Mouse (Mus musculus) hindbrain, embryonic 14.5 days (tissue): Measurements from ENCODE around the gene Arhgap27. TPM values are rescaled to one million over a fixed set of nuclear protein-coding genes. Genes with fewer than 3 reads are reported as not detected.

ENCODE experiments used
- ATAC-seq: fragments of 200-750 bp; cut with Nextera tagmentation; 2 replicates; pipeline ENCODE4 v1.8.0; 2017; ENCODE audit warnings: moderate number of reproducible peaks, mild to moderate bottlenecking, moderate TSS enrichment, moderate library complexity; ENCODE audit not compliant: low FRiP score
- DNase-seq: peaks from one replicate; pipeline ENCODE4 v3.0.0-alpha.2; 2015; ENCODE audit warnings: low spot score
- H3K27ac ChIP-seq: fragments of 300-500 bp; sonication (generic); 2 replicates; pipeline ENCODE4 v1.5.1; 2014; ENCODE audit warnings: mild to moderate bottlenecking, moderate library complexity
- H3K27me3 ChIP-seq: fragments of 300-500 bp; sonication (generic); 2 replicates; pipeline ENCODE4 v1.6.1; 2014; ENCODE audit warnings: mild to moderate bottlenecking, low read length, mixed read lengths; ENCODE audit not compliant: control insufficient read depth, insufficient read depth
- H3K36me3 ChIP-seq: fragments of 300-500 bp; sonication (generic); replicated peaks from 2 replicates; pipeline ENCODE4 v1.6.1; 2014; ENCODE audit not compliant: control insufficient read depth, insufficient read depth
- H3K4me1 ChIP-seq: fragments of 300-500 bp; sonication (generic); replicated peaks from 2 replicates; pipeline ENCODE4 v1.6.1; 2014; ENCODE audit warnings: antibody characterized with exemption, low read length, mixed read lengths; ENCODE audit not compliant: control insufficient read depth, insufficient read depth
- H3K4me2 ChIP-seq: fragments of 300-500 bp; sonication (generic); replicated peaks from 2 replicates; pipeline ENCODE4 v1.6.1; 2014; ENCODE audit warnings: mild to moderate bottlenecking, moderate library complexity
- H3K4me3 ChIP-seq: fragments of 300-500 bp; sonication (generic); replicated peaks from 2 replicates; pipeline ENCODE4 v1.5.1; 2014; ENCODE audit warnings: mild to moderate bottlenecking, low read length
- H3K9ac ChIP-seq: fragments of 300-500 bp; sonication (generic); 2 replicates; pipeline ENCODE4 v1.6.1; 2014
- H3K9me3 ChIP-seq: fragments of 300-500 bp; sonication (generic); 2 replicates; pipeline ENCODE4 v1.6.1; 2016; ENCODE audit warnings: low read length; ENCODE audit not compliant: control insufficient read depth
- WGBS: fragments of 180-500 bp; shearing (Covaris S2); extraction: QIAGEN DNeasy Blood & Tissue Kit; methylation state at CpG from one replicate; pipeline ENCODE4 v1.1.7; 2014; 5-methylcytosine and 5-hydroxymethylcytosine counted together
- polyA plus RNA-seq: library from polyadenylated mRNA; unstranded; fragments of >200 nt; fragmentation: Nextera tagmentation; extraction: Ambion mirVana; gene quantifications from 2 replicates; pipeline ENCODE4 v1.2.1, GENCODE M21; 2014

Arhgap27 gene
- polyA plus RNA-seq, 1 experiment from 2014 or later = 5.4 TPM

DNA sequence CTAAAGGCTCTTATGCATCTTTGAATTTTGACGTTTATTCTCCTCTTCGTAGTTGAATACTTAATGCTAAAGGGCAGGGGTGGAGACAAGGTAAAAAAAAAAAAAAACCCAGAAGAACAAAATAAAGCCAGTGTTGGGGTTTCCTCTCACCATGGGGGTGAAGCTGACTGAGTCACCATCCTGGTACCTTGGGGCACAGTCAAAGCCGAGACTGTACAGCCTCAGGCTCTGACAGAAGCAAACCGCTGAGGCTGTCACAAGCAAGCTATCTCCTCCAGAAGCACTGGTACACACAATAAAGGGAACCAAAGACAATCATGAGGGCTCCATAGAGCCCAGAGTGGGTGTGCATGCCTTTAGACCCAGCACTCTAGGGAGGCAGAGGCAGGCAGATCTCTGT, 9.1 kb upstream of the Arhgap27 start:
- DNase-seq (no peak), ATAC-seq (no peak)
- Histone ChIP-seq H3K36me3 (peaks cover 72% of the 10 kb centered on the region), H3K4me3 (no peak overlapping the region), H3K27ac (0 out of 2 replicates have a peak overlapping the region, but pooled peaks have one; percentile 10), H3K4me1 (no peaks in the 10 kb centered on the region; the same call in 1 of the 2 replicates), H3K9ac (no peak overlapping the region), H3K4me2 (no peak overlapping the region), H3K9me3 (no peaks in the 10 kb centered on the region), H3K27me3 (no peaks in the 10 kb centered on the region)
- WGBS = 90% methylated on average over 4 of the region's 4 CpGs

GRCm38 (mm10) chr11:103372068-103372467, 8.6 kb upstream of the Arhgap27 start:
- ATAC-seq (no peak), DNase-seq (no peak)
- no peaks in the 10 kb centered on the region for H3K27me3 ChIP-seq
- H3K9ac ChIP-seq = no peak overlapping the region
- H3K36me3 ChIP-seq = peaks cover 73% of the 10 kb centered on the region
- no peaks in the 10 kb centered on the region for H3K9me3 ChIP-seq
- H3K4me2 ChIP-seq = no peak overlapping the region
- peak overlapping the region; percentile 41; the same call in 1 of the 2 replicates for H3K27ac ChIP-seq
- H3K4me1 ChIP-seq = no peaks in the 10 kb centered on the region; the same call in 1 of the 2 replicates
- H3K4me3 ChIP-seq = no peak overlapping the region
- WGBS = 60% methylated on average over 3 of the region's 3 CpGs

DNA sequence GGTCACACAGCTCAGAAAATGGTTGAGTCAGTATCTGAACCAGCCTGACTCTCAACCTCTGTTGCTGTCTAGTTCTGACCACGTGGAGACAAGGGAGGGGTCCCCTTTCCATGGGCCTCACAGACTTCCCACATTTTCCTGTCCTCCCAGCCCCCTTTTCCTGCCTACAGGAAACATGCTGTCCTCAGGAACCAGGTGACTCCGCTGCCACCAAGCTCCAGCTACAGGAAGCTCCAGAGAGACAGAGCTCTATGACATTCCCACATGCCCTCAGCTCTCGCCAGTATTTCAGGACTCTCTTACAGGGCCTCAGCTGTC, 7.7 kb upstream of the Arhgap27 start:
- ATAC-seq (no peak), DNase-seq (no peak)
- no peaks in the 10 kb centered on the region; the same call in 1 of the 2 replicates for H3K4me1 ChIP-seq
- H3K36me3 ChIP-seq = peaks cover 72% of the 10 kb centered on the region
- no peak overlapping the region for H3K4me2 ChIP-seq
- no peaks in the 10 kb centered on the region for H3K27me3 ChIP-seq
- H3K27ac ChIP-seq = no peak overlapping the region
- H3K4me3 ChIP-seq = no peak overlapping the region
- WGBS = 74% methylated on average over 3 of the region's 3 CpGs
- no peak overlapping the region for H3K9ac ChIP-seq
- no peaks in the 10 kb centered on the region for H3K9me3 ChIP-seq

- no peaks in the 10 kb centered on the region for H3K9me3 ChIP-seq
- 94% methylated on average over 9 of the region's 9 CpGs for WGBS
- no peak overlapping the region for H3K4me2 ChIP-seq
- H3K27ac ChIP-seq = no peak overlapping the region
- no peak for DNase-seq
- H3K36me3 ChIP-seq = peaks cover 69% of the 10 kb centered on the region
- H3K4me1 ChIP-seq = no peaks in the 10 kb centered on the region; the same call in 1 of the 2 replicates
- H3K27me3 ChIP-seq = no peaks in the 10 kb centered on the region; the same call in 1 of the 2 replicates
- H3K9ac ChIP-seq = no peak overlapping the region
- H3K4me3 ChIP-seq = no peak overlapping the region
- no peak for ATAC-seq
Measured at GRCm38 (mm10) chr11:103370397-103371221, 7.1 kb upstream of the Arhgap27 start.

DNA sequence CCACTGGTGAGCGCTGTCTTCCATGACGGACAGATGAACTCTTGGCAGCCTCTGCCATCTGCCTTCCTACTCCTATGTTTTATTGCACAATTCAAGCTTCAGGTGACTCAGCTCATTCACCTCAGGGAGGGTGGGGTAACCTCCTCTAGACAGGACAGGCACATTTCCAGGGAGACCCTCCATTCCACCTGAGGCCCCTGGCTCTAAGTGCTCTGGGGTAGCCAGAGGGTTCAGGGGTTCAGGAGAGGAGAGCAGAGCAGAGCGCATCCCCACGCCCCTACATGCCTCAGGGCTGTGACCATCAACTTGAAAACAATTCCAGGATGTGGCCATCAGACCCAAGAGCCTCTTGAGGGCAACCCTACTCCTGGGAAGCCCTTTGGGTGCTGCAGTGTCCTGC, 2.0 kb upstream of the Arhgap27 start:
- H3K27me3 ChIP-seq = peaks cover 51% of the 10 kb centered on the region
- 91% methylated on average over 4 of the region's 4 CpGs for WGBS
- DNase-seq = no peak

DNA sequence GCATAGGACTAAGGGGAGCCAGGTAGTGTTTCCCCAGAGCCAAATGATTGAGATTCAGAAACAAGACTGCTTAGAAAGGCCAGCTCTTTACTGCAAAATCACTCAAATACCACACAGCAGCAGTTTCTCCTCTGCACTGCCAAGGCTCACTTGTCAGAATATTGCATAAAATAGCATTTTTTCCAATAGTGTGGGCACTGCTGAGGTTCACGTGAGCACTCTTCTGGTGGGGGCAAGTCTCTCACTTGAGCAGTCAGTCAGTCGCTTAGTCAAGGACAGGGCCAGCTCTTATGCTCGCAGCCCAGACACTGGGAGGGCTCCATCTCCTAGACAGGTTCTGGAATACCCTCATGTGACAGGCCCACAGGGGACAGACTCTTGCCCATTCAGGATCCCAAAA, 1.5 kb upstream of the Arhgap27 start:
- Histone ChIP-seq H3K4me1 (peaks cover 17% of the 10 kb centered on the region), H3K27ac (no peak overlapping the region), H3K4me3 (no peak overlapping the region), H3K36me3 (peaks cover 33% of the 10 kb centered on the region), H3K9me3 (no peaks in the 10 kb centered on the region), H3K4me2 (no peak overlapping the region), H3K27me3 (peaks cover 56% of the 10 kb centered on the region), H3K9ac (no peak overlapping the region)
- DNase-seq = no peak
- WGBS = 85% methylated on average over 3 of the region's 3 CpGs
- ATAC-seq = no peak

More for the DNA sequence above, 2.0 kb upstream of the Arhgap27 start:
- H3K4me3 ChIP-seq = no peak overlapping the region
- peaks cover 38% of the 10 kb centered on the region for H3K36me3 ChIP-seq
- H3K4me2 ChIP-seq = no peak overlapping the region
- no peaks in the 10 kb centered on the region for H3K9me3 ChIP-seq
- ATAC-seq = no peak
- no peak overlapping the region for H3K9ac ChIP-seq
- peaks cover 12% of the 10 kb centered on the region for H3K4me1 ChIP-seq
- no peak overlapping the region for H3K27ac ChIP-seq

DNA sequence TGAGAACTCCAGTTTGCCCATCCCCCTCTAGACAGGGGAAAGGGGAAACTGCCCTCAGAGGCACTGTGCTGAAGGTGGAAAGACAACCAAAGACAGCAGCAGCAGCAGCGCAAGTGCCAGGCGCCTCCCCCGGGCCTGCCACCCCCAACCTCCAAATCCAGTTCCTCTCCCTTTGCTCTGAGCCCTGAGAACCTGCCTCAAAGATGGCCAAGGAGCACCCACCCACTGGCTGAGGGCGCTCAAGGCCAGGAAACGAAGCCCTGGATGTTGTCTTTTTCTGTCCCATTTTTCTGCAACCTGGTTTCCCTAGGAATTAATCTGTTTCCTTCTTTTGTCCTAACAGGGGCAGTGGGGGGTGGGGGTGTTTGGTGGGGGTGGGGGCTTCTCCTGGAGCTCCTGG, 843 bp upstream of the Arhgap27 start:
- Histone ChIP-seq H3K4me1 (peaks cover 19% of the 10 kb centered on the region), H3K4me3 (no peak overlapping the region), H3K36me3 (peaks cover 30% of the 10 kb centered on the region), H3K9ac (no peak overlapping the region), H3K9me3 (no peaks in the 10 kb centered on the region), H3K27me3 (peaks cover 63% of the 10 kb centered on the region), H3K27ac (no peak overlapping the region), H3K4me2 (no peak overlapping the region)
- 45% methylated on average over 5 of the region's 5 CpGs for WGBS
- DNase-seq = no peak
- ATAC-seq = no peak

- Histone ChIP-seq H3K4me2 (peak overlapping the region; percentile 58), H3K4me3 (peak overlapping the region; percentile 30), H3K27ac (peak overlapping the region; percentile 39; the same call in 1 of the 2 replicates), H3K36me3 (peaks cover 17% of the 10 kb centered on the region), H3K9ac (peak overlapping the region; percentile 47), H3K9me3 (no peaks in the 10 kb centered on the region), H3K27me3 (peaks cover 64% of the 10 kb centered on the region), H3K4me1 (peaks cover 21% of the 10 kb centered on the region)
- DNase-seq (no peak), ATAC-seq (no peak)
- WGBS = 1% methylated on average over 33 of the region's 33 CpGs
Measured at GRCm38 (mm10) chr11:103362521-103363181, 841 bp downstream of the Arhgap27 start.

GRCm38 (mm10) chr11:103362054-103362432, 1.4 kb downstream of the Arhgap27 start:
- H3K4me1 ChIP-seq = peaks cover 21% of the 10 kb centered on the region
- H3K9me3 ChIP-seq = no peaks in the 10 kb centered on the region
- peak overlapping the region; percentile 30 for H3K4me3 ChIP-seq
- peaks cover 11% of the 10 kb centered on the region for H3K36me3 ChIP-seq
- peak overlapping the region; percentile 47; the same call in 1 of the 2 replicates for H3K9ac ChIP-seq
- peaks cover 64% of the 10 kb centered on the region for H3K27me3 ChIP-seq
- WGBS = 4% methylated on average over 13 of the region's 13 CpGs
- DNase-seq (no peak), ATAC-seq (no peak)
- H3K4me2 ChIP-seq = peak overlapping the region; percentile 58
- no peak overlapping the region for H3K27ac ChIP-seq
